Mouse (Mus musculus) NIH3T3 (cell line): ENCODE data around the gene Nebl.

ENCODE experiments used
- DNase-seq: peaks from one replicate; pipeline ENCODE4 v3.0.0-alpha.2; 2012; ENCODE audit warnings: low read depth

The Nebl gene

GRCm38 (mm10) chr2:17705964-17706363 is 25.3 kb downstream of the Nebl start:
- DNase-seq: no peak

- no peak for DNase-seq
Measured at GRCm38 (mm10) chr2:17705426-17705825, 25.8 kb downstream of the Nebl start.

- DNase-seq: no peak
Measured at GRCm38 (mm10) chr2:17703170-17703512, 28.1 kb downstream of the Nebl start.

- no peak for DNase-seq
Measured at GRCm38 (mm10) chr2:17702481-17703169, 28.6 kb downstream of the Nebl start.

GRCm38 (mm10) chr2:17698161-17699087 is 32.8 kb downstream of the Nebl start:
- DNase-seq: no peak

GRCm38 (mm10) chr2:17692926-17693325 is 38.3 kb downstream of the Nebl start:
- no peak for DNase-seq

GRCm38 (mm10) chr2:17690264-17690663 is 41.0 kb downstream of the Nebl start:
- DNase-seq: no peak

GRCm38 (mm10) chr2:17687141-17687540 is 44.1 kb downstream of the Nebl start:
- DNase-seq: no peak

GRCm38 (mm10) chr2:17683326-17684040 is 47.8 kb downstream of the Nebl start:
- no peak for DNase-seq

- DNase-seq: no peak
Measured at GRCm38 (mm10) chr2:17672156-17672555, 59.1 kb downstream of the Nebl start.

- DNase-seq: no peak
Measured at GRCm38 (mm10) chr2:17671566-17671965, 59.7 kb downstream of the Nebl start.

- no peak for DNase-seq
Measured at GRCm38 (mm10) chr2:17669953-17670352, 61.3 kb downstream of the Nebl start.

- DNase-seq: no peak
Measured at GRCm38 (mm10) chr2:17669000-17669399, 62.3 kb downstream of the Nebl start.

GRCm38 (mm10) chr2:17658176-17658575 is 73.1 kb downstream of the Nebl start:
- DNase-seq: no peak

- DNase-seq: no peak
Measured at GRCm38 (mm10) chr2:17650147-17650834, 81.0 kb downstream of the Nebl start.

GRCm38 (mm10) chr2:17649728-17650127 is 81.5 kb downstream of the Nebl start:
- DNase-seq: no peak

GRCm38 (mm10) chr2:17644282-17645262 is 86.7 kb downstream of the Nebl start:
- peak; percentile 66 for DNase-seq

GRCm38 (mm10) chr2:17643869-17644268 is 87.4 kb downstream of the Nebl start:
- DNase-seq: no peak

GRCm38 (mm10) chr2:17642770-17643169 is 88.5 kb downstream of the Nebl start:
- DNase-seq: no peak

GRCm38 (mm10) chr2:17640861-17641260 is 90.4 kb downstream of the Nebl start:
- DNase-seq: no peak

- no peak for DNase-seq
Measured at GRCm38 (mm10) chr2:17638631-17639030, 92.6 kb downstream of the Nebl start.
